Mouse (Mus musculus) embryonic facial prominence, embryonic 14.5 days (tissue): Measurements from ENCODE around the gene Helz2. TPM values are rescaled to one million over a fixed set of nuclear protein-coding genes. Genes with fewer than 3 reads are reported as not detected.
A peak's percentile ranks its signal among the peaks of the same experiment; 100 is the strongest.

Experiments
- ATAC-seq: fragments of 200-750 bp; cut with Nextera tagmentation; 2 replicates; pipeline ENCODE4 v1.8.0; 2017; ENCODE audit warnings: low read depth, moderate number of reproducible peaks, moderate TSS enrichment
- DNase-seq: peaks from one replicate; pipeline ENCODE4 v3.0.0-alpha.2; 2015; ENCODE audit warnings: low spot score
- H3K27ac ChIP-seq: fragments of 300-500 bp; sonication (generic); replicated peaks from 2 replicates; pipeline ENCODE4 v1.5.1; 2014; ENCODE audit warnings: low read depth, mild to moderate bottlenecking, low read length, moderate library complexity
- H3K27me3 ChIP-seq: fragments of 300-500 bp; sonication (generic); replicated peaks from 2 replicates; pipeline ENCODE4 v1.6.1; 2014; ENCODE audit warnings: low read length; ENCODE audit not compliant: control insufficient read depth, insufficient read depth
- H3K36me3 ChIP-seq: fragments of 300-500 bp; sonication (generic); 2 replicates; pipeline ENCODE4 v1.6.1; 2014; ENCODE audit warnings: low read length, mixed read lengths; ENCODE audit not compliant: control insufficient read depth, insufficient read depth
- H3K4me1 ChIP-seq: fragments of 300-500 bp; sonication (generic); 2 replicates; pipeline ENCODE4 v1.6.1; 2014; ENCODE audit warnings: antibody characterized with exemption, low read length; ENCODE audit not compliant: control insufficient read depth, insufficient read depth
- H3K4me2 ChIP-seq: fragments of 300-500 bp; sonication (generic); 2 replicates; pipeline ENCODE4 v1.6.1; 2014; ENCODE audit warnings: low read depth, mild to moderate bottlenecking, low read length, moderate library complexity, mixed read lengths
- H3K4me3 ChIP-seq: fragments of 300-500 bp; sonication (generic); 2 replicates; pipeline ENCODE4 v1.5.1; 2014; ENCODE audit warnings: low read depth, mild to moderate bottlenecking, low read length
- H3K9ac ChIP-seq: fragments of 300-500 bp; sonication (generic); 2 replicates; pipeline ENCODE4 v1.6.1; 2014; ENCODE audit warnings: low read depth, mild to moderate bottlenecking, low read length, moderate library complexity, mixed read lengths
- H3K9me3 ChIP-seq: fragments of 300-500 bp; sonication (generic); 2 replicates; pipeline ENCODE4 v1.6.1; 2016; ENCODE audit warnings: low read length; ENCODE audit not compliant: control insufficient read depth
- WGBS: fragments of 180-500 bp; shearing (Covaris S2); extraction: QIAGEN DNeasy Blood & Tissue Kit; methylation state at CpG from one replicate; pipeline ENCODE4 v1.1.7; 2014; 5-methylcytosine and 5-hydroxymethylcytosine counted together
- polyA plus RNA-seq: library from polyadenylated mRNA; unstranded; fragments of >200 nt; fragmentation: Nextera tagmentation; extraction: Ambion mirVana; gene quantifications from 2 replicates; pipeline ENCODE4 v1.2.1, GENCODE M21; 2014

Gene Helz2
- polyA plus RNA-seq, 1 experiment from 2014 or later = 1.3 TPM

GRCm38 (mm10) chr2:181219538-181220216 lies 22.1 kb downstream of the Helz2 start, which contains the start of gene Fndc11:
Gene Fndc11 (plus strand): TSS chr2:181220013.
- peak within 1 kb of the TSS; percentile 54; the same call in 1 of the 2 replicates for H3K27ac ChIP-seq
- H3K36me3 ChIP-seq = no peaks in the 10 kb centered on the region
- ATAC-seq (peak; percentile 93), DNase-seq (peak; percentile 90)
- no peaks in the 10 kb centered on the region for H3K27me3 ChIP-seq
- peak within 1 kb of the TSS; percentile 60 for H3K4me2 ChIP-seq
- peak within 1 kb of the TSS; percentile 22 for H3K4me3 ChIP-seq
- peak within 1 kb of the TSS; percentile 14; the same call in 1 of the 2 replicates for H3K9ac ChIP-seq
- WGBS = 2% methylated on average over 25 of the region's 25 CpGs
- no peaks in the 10 kb centered on the region for H3K9me3 ChIP-seq
- H3K4me1 ChIP-seq = peaks cover 13% of the 10 kb centered on the region

GRCm38 (mm10) chr2:181218881-181219485 lies 22.8 kb downstream of the Helz2 start:
- no peak for DNase-seq
- H3K9ac ChIP-seq = no peak overlapping the region

GRCm38 (mm10) chr2:181216037-181216436 lies 25.8 kb downstream of the Helz2 start:
- no peak overlapping the region for H3K4me2 ChIP-seq
- H3K9me3 ChIP-seq = no peaks in the 10 kb centered on the region
- no peak overlapping the region for H3K9ac ChIP-seq
- H3K27ac ChIP-seq = no peak overlapping the region
- H3K4me3 ChIP-seq = no peak overlapping the region
- no peak for ATAC-seq
- 88% methylated on average over 6 of the region's 6 CpGs for WGBS
- H3K4me1 ChIP-seq = peaks cover 19% of the 10 kb centered on the region
- DNase-seq = no peak
- no peaks in the 10 kb centered on the region for H3K36me3 ChIP-seq
- peaks cover 32% of the 10 kb centered on the region for H3K27me3 ChIP-seq

More at GRCm38 (mm10) chr2:181218881-181219485, 22.8 kb downstream of the Helz2 start:
- H3K4me2 ChIP-seq = peak overlapping the region; percentile 60; the same call in 1 of the 2 replicates
- no peaks in the 10 kb centered on the region for H3K9me3 ChIP-seq
- H3K36me3 ChIP-seq = no peaks in the 10 kb centered on the region
- WGBS = 70% methylated on average over 5 of the region's 5 CpGs
- ATAC-seq = no peak
- peaks cover 13% of the 10 kb centered on the region for H3K4me1 ChIP-seq
- no peak overlapping the region for H3K4me3 ChIP-seq
- peaks cover 2% of the 10 kb centered on the region for H3K27me3 ChIP-seq
- H3K27ac ChIP-seq = no peak overlapping the region

- DNase-seq (peak; percentile 23), ATAC-seq (peak; percentile 60; the same call in 1 of the 2 replicates)
- Histone ChIP-seq H3K27ac (no peak within 1 kb of the TSS), H3K4me2 (peak within 1 kb of the TSS; percentile 49), H3K9me3 (no peaks in the 10 kb centered on the region), H3K36me3 (no peaks in the 10 kb centered on the region), H3K9ac (peak within 1 kb of the TSS; percentile 34; the same call in 1 of the 2 replicates), H3K4me1 (peaks cover 6% of the 10 kb centered on the region; the same call in 1 of the 2 replicates), H3K4me3 (peak within 1 kb of the TSS; percentile 29), H3K27me3 (peaks cover 36% of the 10 kb centered on the region)
- WGBS = 1% methylated on average over 17 of the region's 17 CpGs
These were observed 28.8 kb downstream of the Helz2 start, which contains the start of gene Srms for GRCm38 (mm10) chr2:181213021-181213445. Gene Srms (minus strand): TSS chr2:181213185.

- DNase-seq = no peak
- Histone ChIP-seq H3K27me3 (peaks cover 36% of the 10 kb centered on the region), H3K9me3 (no peaks in the 10 kb centered on the region), H3K9ac (peak overlapping the region; percentile 34; the same call in 1 of the 2 replicates), H3K36me3 (no peaks in the 10 kb centered on the region), H3K4me1 (peaks cover 6% of the 10 kb centered on the region; the same call in 1 of the 2 replicates), H3K4me3 (peak overlapping the region; percentile 29), H3K4me2 (peak overlapping the region; percentile 49), H3K27ac (no peak overlapping the region)
- ATAC-seq = no peak
- WGBS = 3% methylated on average over 26 of the region's 34 CpGs
These were observed 29.3 kb downstream of the Helz2 start for GRCm38 (mm10) chr2:181212389-181213020.

GRCm38 (mm10) chr2:181206118-181206517 lies 35.7 kb downstream of the Helz2 start:
- H3K27me3 ChIP-seq = peaks cover 5% of the 10 kb centered on the region; the same call in 1 of the 2 replicates
- no peak for ATAC-seq

GRCm38 (mm10) chr2:181205678-181206077 lies 36.1 kb downstream of the Helz2 start:
- Histone ChIP-seq H3K9ac (no peak overlapping the region), H3K4me3 (no peak overlapping the region), H3K36me3 (no peaks in the 10 kb centered on the region), H3K9me3 (no peaks in the 10 kb centered on the region), H3K27ac (no peak overlapping the region), H3K4me2 (no peak overlapping the region), H3K27me3 (0 out of 2 replicates have a peak, but pooled peaks cover under 1% of the 10 kb centered on the region), H3K4me1 (no peaks in the 10 kb centered on the region)
- ATAC-seq (no peak), DNase-seq (no peak)
- 91% methylated on average over 5 of the region's 5 CpGs for WGBS

More at GRCm38 (mm10) chr2:181206118-181206517, 35.7 kb downstream of the Helz2 start:
- 72% methylated on average over 9 of the region's 9 CpGs for WGBS
- Histone ChIP-seq H3K9ac (no peak overlapping the region), H3K4me1 (no peaks in the 10 kb centered on the region), H3K4me2 (no peak overlapping the region), H3K9me3 (no peaks in the 10 kb centered on the region), H3K27ac (no peak overlapping the region), H3K36me3 (no peaks in the 10 kb centered on the region), H3K4me3 (no peak overlapping the region)
- DNase-seq = no peak

GRCm38 (mm10) chr2:181202886-181203285 lies 38.9 kb downstream of the Helz2 start:
- Histone ChIP-seq H3K36me3 (no peaks in the 10 kb centered on the region), H3K9ac (no peak overlapping the region), H3K4me2 (no peak overlapping the region), H3K4me3 (no peak overlapping the region), H3K9me3 (no peaks in the 10 kb centered on the region), H3K27ac (no peak overlapping the region), H3K4me1 (no peaks in the 10 kb centered on the region), H3K27me3 (no peaks in the 10 kb centered on the region)
- ATAC-seq (no peak), DNase-seq (no peak)
- WGBS = 74% methylated on average over 6 of the region's 6 CpGs
